Mouse (Mus musculus): Measurements from ENCODE around the gene Junb. TPM values are rescaled to one million over a fixed set of nuclear protein-coding genes. Genes with fewer than 3 reads are reported as not detected.

The Junb gene
- polyA plus RNA-seq, 1 experiment from 2014 or later, result 10.1 TPM

Small RNAs within 50 kb of the gene (microRNA-seq; reads per million reads assigned to microRNA genes)
- gene Gm24197, result not detected

Other genes starting within 250 kb of the Junb start
- gene Nfix, start 178.4 kb downstream of the Junb start, polyA plus RNA-seq (2014; fragmentation: Nextera tagmentation; extraction: Ambion mirVana), result 16.3 and 16.8 TPM in 2 replicates
- gene Dand5, start 155.9 kb downstream of the Junb start, polyA plus RNA-seq (2014; fragmentation: Nextera tagmentation; extraction: Ambion mirVana), result 5.9 and 6.6 TPM in 2 replicates
- gene Gadd45gip1, start 147.2 kb downstream of the Junb start, polyA plus RNA-seq (2014; fragmentation: Nextera tagmentation; extraction: Ambion mirVana), result 49.9 and 53.0 TPM in 2 replicates
- gene Rad23a, start 138.1 kb downstream of the Junb start, polyA plus RNA-seq (2014; fragmentation: Nextera tagmentation; extraction: Ambion mirVana), result 122 and 125 TPM in 2 replicates
- 500 and 527 TPM in 2 replicates for gene Calr, start 131.8 kb downstream of the Junb start, polyA plus RNA-seq (2014; fragmentation: Nextera tagmentation; extraction: Ambion mirVana)
- 47.6 and 50.7 TPM in 2 replicates for gene Farsa, start 121.7 kb downstream of the Junb start, polyA plus RNA-seq (2014; fragmentation: Nextera tagmentation; extraction: Ambion mirVana)
- gene Syce2, start 106.6 kb downstream of the Junb start, polyA plus RNA-seq (2014; fragmentation: Nextera tagmentation; extraction: Ambion mirVana), result 23.7 and 25.2 TPM in 2 replicates
- gene Gcdh, start 84.8 kb downstream of the Junb start, polyA plus RNA-seq (2014; fragmentation: Nextera tagmentation; extraction: Ambion mirVana), result 34.0 and 38.6 TPM in 2 replicates
- gene Klf1, start 76.8 kb downstream of the Junb start, polyA plus RNA-seq (2014; fragmentation: Nextera tagmentation; extraction: Ambion mirVana), result 1.8 and 2.5 TPM in 2 replicates
- gene Dnase2a, start 70.2 kb downstream of the Junb start, polyA plus RNA-seq (2014; fragmentation: Nextera tagmentation; extraction: Ambion mirVana), result 4.5 and 5.5 TPM in 2 replicates
- gene Mast1, start 41.4 kb downstream of the Junb start, polyA plus RNA-seq (2014; fragmentation: Nextera tagmentation; extraction: Ambion mirVana), result 0.08 and 0.23 TPM in 2 replicates
- 0.12 TPM in 1 of 2 replicates, not detected in the other for gene Rtbdn, start 31.7 kb downstream of the Junb start, polyA plus RNA-seq (2014; fragmentation: Nextera tagmentation; extraction: Ambion mirVana)
- gene Gm49661, start 9.3 kb downstream of the Junb start, polyA plus RNA-seq (2014; fragmentation: Nextera tagmentation; extraction: Ambion mirVana), result not detected in 2 replicates
- 792 and 804 TPM in 2 replicates for gene Prdx2, start 9.1 kb downstream of the Junb start, polyA plus RNA-seq (2014; fragmentation: Nextera tagmentation; extraction: Ambion mirVana)
- gene Rnaseh2a, start 9.0 kb downstream of the Junb start, polyA plus RNA-seq (2014; fragmentation: Nextera tagmentation; extraction: Ambion mirVana), result 71.8 and 80.8 TPM in 2 replicates
- 5.0 and 5.1 TPM in 2 replicates for gene Hook2, start 11.9 kb upstream of the Junb start, polyA plus RNA-seq (2014; fragmentation: Nextera tagmentation; extraction: Ambion mirVana)
- not detected in 2 replicates for gene Best2, start 35.8 kb upstream of the Junb start, polyA plus RNA-seq (2014; fragmentation: Nextera tagmentation; extraction: Ambion mirVana)
- 91.5 and 109 TPM in 2 replicates for gene Asna1, start 46.6 kb upstream of the Junb start, polyA plus RNA-seq (2014; fragmentation: Nextera tagmentation; extraction: Ambion mirVana)
- 92.0 and 95.9 TPM in 2 replicates for gene Trir, start 48.1 kb upstream of the Junb start, polyA plus RNA-seq (2014; fragmentation: Nextera tagmentation; extraction: Ambion mirVana)
- 13.0 and 15.2 TPM in 2 replicates for gene Tnpo2, start 58.2 kb upstream of the Junb start, polyA plus RNA-seq (2014; fragmentation: Nextera tagmentation; extraction: Ambion mirVana)
- gene Fbxw9, start 81.3 kb upstream of the Junb start, polyA plus RNA-seq (2014; fragmentation: Nextera tagmentation; extraction: Ambion mirVana), result 16.6 and 21.6 TPM in 2 replicates
- gene Gm5741, start 89.3 kb upstream of the Junb start, polyA plus RNA-seq (2014; fragmentation: Nextera tagmentation; extraction: Ambion mirVana), result not detected in 2 replicates
- 50.7 and 55.8 TPM in 2 replicates for gene Dhps, start 93.0 kb upstream of the Junb start, polyA plus RNA-seq (2014; fragmentation: Nextera tagmentation; extraction: Ambion mirVana)
- gene Wdr83os, start 102.0 kb upstream of the Junb start, polyA plus RNA-seq (2014; fragmentation: Nextera tagmentation; extraction: Ambion mirVana), result 125 and 136 TPM in 2 replicates
- 35.4 and 43.0 TPM in 2 replicates for gene Wdr83, start 102.6 kb upstream of the Junb start, polyA plus RNA-seq (2014; fragmentation: Nextera tagmentation; extraction: Ambion mirVana)
- gene Man2b1, start 104.6 kb upstream of the Junb start, polyA plus RNA-seq (2014; fragmentation: Nextera tagmentation; extraction: Ambion mirVana), result 32.9 and 35.7 TPM in 2 replicates
- gene Zfp791, start 144.4 kb upstream of the Junb start, polyA plus RNA-seq (2014; fragmentation: Nextera tagmentation; extraction: Ambion mirVana), result 0.80 and 1.1 TPM in 2 replicates
- gene Cks1brt, start 173.2 kb upstream of the Junb start, polyA plus RNA-seq (2014; fragmentation: Nextera tagmentation; extraction: Ambion mirVana), result not detected in 2 replicates
- gene Olfr371, start 247.3 kb upstream of the Junb start, polyA plus RNA-seq (2014; fragmentation: Nextera tagmentation; extraction: Ambion mirVana), result not detected in 2 replicates